Mouse (Mus musculus) stomach, embryonic 14.5 days (tissue): ENCODE data around the gene Cmah. TPM values are rescaled to one million over a fixed set of nuclear protein-coding genes. Genes with fewer than 3 reads are reported as not detected.
"Not testable (repeated sequence)": the region's sequence is repeated elsewhere in the genome, so short reads cannot be mapped to it uniquely, and the experiment has no call there.

Experiments
- ATAC-seq: fragments of 200-750 bp; cut with Nextera tagmentation; 2 replicates; pipeline ENCODE4 v1.8.0; 2017; ENCODE audit warnings: low read depth, moderate TSS enrichment; ENCODE audit not compliant: insufficient number of reproducible peaks, insufficient read depth, low FRiP score
- H3K27ac ChIP-seq: fragments of 300-500 bp; sonication (generic); 2 replicates; pipeline ENCODE4 v1.5.1; 2014; ENCODE audit warnings: mild to moderate bottlenecking, low read length, moderate library complexity, mixed read lengths
- H3K27me3 ChIP-seq: fragments of 300-500 bp; sonication (generic); 2 replicates; pipeline ENCODE4 v1.6.1; 2014; ENCODE audit warnings: low read length, control low read depth, mixed read lengths; ENCODE audit not compliant: control insufficient read depth, insufficient read depth
- H3K36me3 ChIP-seq: fragments of 300-500 bp; sonication (generic); 2 replicates; pipeline ENCODE4 v1.6.1; 2014; ENCODE audit warnings: mild to moderate bottlenecking, control low read depth, low read length, moderate library complexity, mixed read lengths; ENCODE audit not compliant: control insufficient read depth, insufficient read depth
- H3K4me1 ChIP-seq: fragments of 300-500 bp; sonication (generic); 2 replicates; pipeline ENCODE4 v1.6.1; 2014; ENCODE audit warnings: low read length, control low read depth, mixed read lengths; ENCODE audit not compliant: control insufficient read depth, insufficient read depth
- H3K4me2 ChIP-seq: fragments of 300-500 bp; sonication (generic); replicated peaks from 2 replicates; pipeline ENCODE4 v1.6.1; 2014; ENCODE audit warnings: low read depth, low read length, control low read depth
- H3K4me3 ChIP-seq: fragments of 300-500 bp; sonication (generic); 2 replicates; pipeline ENCODE4 v1.5.1; 2014; ENCODE audit warnings: low read depth, low read length, control low read depth
- H3K9ac ChIP-seq: fragments of 300-500 bp; sonication (generic); replicated peaks from 2 replicates; pipeline ENCODE4 v1.6.1; 2014; ENCODE audit warnings: low read depth, mild to moderate bottlenecking, control low read depth, low read length, moderate library complexity, mixed read lengths
- H3K9me3 ChIP-seq: fragments of 300-500 bp; sonication (generic); 2 replicates; pipeline ENCODE4 v1.6.1; 2016; ENCODE audit warnings: low read depth, low read length, control low read depth; ENCODE audit not compliant: control insufficient read depth
- WGBS: fragments of 180-500 bp; shearing (Covaris S2); extraction: QIAGEN DNeasy Blood & Tissue Kit; methylation state at CpG from one replicate; pipeline ENCODE4 v1.1.7; 2014; 5-methylcytosine and 5-hydroxymethylcytosine counted together
- polyA plus RNA-seq: library from polyadenylated mRNA; unstranded; fragments of >200 nt; fragmentation: Nextera tagmentation; extraction: Ambion mirVana; gene quantifications from 2 replicates; pipeline ENCODE4 v1.2.1, GENCODE M21; 2014

Gene Cmah
- polyA plus RNA-seq, 1 experiment from 2014 or later, result 0.65 TPM

- Histone ChIP-seq H3K9me3 (no peaks in the 10 kb centered on the region), H3K4me2 (no peak overlapping the region), H3K4me3 (no peak overlapping the region), H3K4me1 (no peaks in the 10 kb centered on the region), H3K27ac (no peak overlapping the region), H3K9ac (no peak overlapping the region), H3K36me3 (no peaks in the 10 kb centered on the region), H3K27me3 (no peaks in the 10 kb centered on the region)
- WGBS, result 89% methylated on average over 6 of the region's 6 CpGs
- ATAC-seq, result no peak
These were observed 38.0 kb downstream of the Cmah start for GRCm38 (mm10) chr13:24365191-24365590.

GRCm38 (mm10) chr13:24372893-24373599 lies 45.8 kb downstream of the Cmah start:
- ATAC-seq, result no peak
- no peaks in the 10 kb centered on the region for H3K36me3 ChIP-seq
- 88% methylated on average over 7 of the region's 7 CpGs for WGBS

GRCm38 (mm10) chr13:24374606-24375005 lies 47.4 kb downstream of the Cmah start:
- H3K36me3 ChIP-seq, H3K4me2 ChIP-seq, H3K4me3 ChIP-seq, H3K9me3 ChIP-seq, H3K27me3 ChIP-seq, H3K9ac ChIP-seq, ATAC-seq, H3K4me1 ChIP-seq, H3K27ac ChIP-seq: not testable (repeated sequence)
- WGBS, result 73% methylated on average over 6 of the region's 6 CpGs

More at GRCm38 (mm10) chr13:24372893-24373599, 45.8 kb downstream of the Cmah start:
- H3K9ac ChIP-seq, result no peak overlapping the region
- H3K4me3 ChIP-seq, result no peak overlapping the region
- no peak overlapping the region for H3K27ac ChIP-seq
- H3K27me3 ChIP-seq, result no peaks in the 10 kb centered on the region
- no peak overlapping the region for H3K4me2 ChIP-seq
- H3K4me1 ChIP-seq, result no peaks in the 10 kb centered on the region
- H3K9me3 ChIP-seq, result no peaks in the 10 kb centered on the region

- H3K27me3 ChIP-seq, result no peaks in the 10 kb centered on the region
- no peaks in the 10 kb centered on the region for H3K9me3 ChIP-seq
- H3K4me2 ChIP-seq, result no peak overlapping the region
- H3K4me3 ChIP-seq, result no peak overlapping the region
- H3K27ac ChIP-seq, result no peak overlapping the region
- WGBS, result 60% methylated on average over 7 of the region's 7 CpGs
- H3K36me3 ChIP-seq, result no peaks in the 10 kb centered on the region
- no peaks in the 10 kb centered on the region for H3K4me1 ChIP-seq
- ATAC-seq, result no peak
- no peak overlapping the region for H3K9ac ChIP-seq
These were observed 48.4 kb downstream of the Cmah start for GRCm38 (mm10) chr13:24375320-24376203.

GRCm38 (mm10) chr13:24380713-24381112 lies 53.5 kb downstream of the Cmah start:
- no peak for ATAC-seq
- 79% methylated on average over 6 of the region's 6 CpGs for WGBS
- Histone ChIP-seq H3K27ac (no peak overlapping the region), H3K27me3 (no peaks in the 10 kb centered on the region), H3K4me2 (no peak overlapping the region), H3K36me3 (no peaks in the 10 kb centered on the region), H3K9ac (no peak overlapping the region), H3K9me3 (no peaks in the 10 kb centered on the region), H3K4me1 (no peaks in the 10 kb centered on the region), H3K4me3 (no peak overlapping the region)

- no peak for ATAC-seq
- no peaks in the 10 kb centered on the region for H3K9me3 ChIP-seq
- 81% methylated on average over 3 of the region's 3 CpGs for WGBS
- no peaks in the 10 kb centered on the region for H3K27me3 ChIP-seq
- no peak overlapping the region for H3K4me3 ChIP-seq
- no peaks in the 10 kb centered on the region for H3K36me3 ChIP-seq
- H3K9ac ChIP-seq, result no peak overlapping the region
- no peaks in the 10 kb centered on the region for H3K4me1 ChIP-seq
- H3K27ac ChIP-seq, result no peak overlapping the region
- H3K4me2 ChIP-seq, result no peak overlapping the region
These were observed 56.7 kb downstream of the Cmah start for GRCm38 (mm10) chr13:24383885-24384284.

GRCm38 (mm10) chr13:24391892-24392291 lies 64.7 kb downstream of the Cmah start:
- no peaks in the 10 kb centered on the region for H3K36me3 ChIP-seq
- H3K4me3 ChIP-seq, result no peak overlapping the region
- WGBS, result 63% methylated on average over 5 of the region's 5 CpGs
- no peak overlapping the region for H3K27ac ChIP-seq
- H3K4me2 ChIP-seq, result no peak overlapping the region
- ATAC-seq, result no peak
- no peak overlapping the region for H3K9ac ChIP-seq
- H3K4me1 ChIP-seq, result no peaks in the 10 kb centered on the region
- no peaks in the 10 kb centered on the region for H3K9me3 ChIP-seq
- H3K27me3 ChIP-seq, result no peaks in the 10 kb centered on the region

GRCm38 (mm10) chr13:24392655-24393054 lies 65.5 kb downstream of the Cmah start:
- no peak for ATAC-seq

More at GRCm38 (mm10) chr13:24392655-24393054, 65.5 kb downstream of the Cmah start:
- Histone ChIP-seq H3K36me3 (no peaks in the 10 kb centered on the region), H3K9ac (no peak overlapping the region), H3K9me3 (no peaks in the 10 kb centered on the region), H3K27ac (peak overlapping the region; percentile 16; the same call in 1 of the 2 replicates), H3K4me2 (no peak overlapping the region), H3K27me3 (no peaks in the 10 kb centered on the region), H3K4me3 (no peak overlapping the region), H3K4me1 (no peaks in the 10 kb centered on the region)
- 60% methylated on average over 4 of the region's 4 CpGs for WGBS
